Mouse (Mus musculus) urinary bladder, postnatal 14 days (tissue): ENCODE measurements at regions not wholly inside any gene's neighbourhood (a gene's known extent, or its start where the extent isn't known, plus 50 kb on each side); places are given as distances from the start of the nearest gene placed in this dataset.
A peak's percentile ranks its signal among the peaks of the same experiment; 100 is the strongest.

Experiments used
- DNase-seq: peaks from one replicate; pipeline ENCODE4 v3.0.0; 2021; ENCODE audit warnings: low spot score

DNA sequence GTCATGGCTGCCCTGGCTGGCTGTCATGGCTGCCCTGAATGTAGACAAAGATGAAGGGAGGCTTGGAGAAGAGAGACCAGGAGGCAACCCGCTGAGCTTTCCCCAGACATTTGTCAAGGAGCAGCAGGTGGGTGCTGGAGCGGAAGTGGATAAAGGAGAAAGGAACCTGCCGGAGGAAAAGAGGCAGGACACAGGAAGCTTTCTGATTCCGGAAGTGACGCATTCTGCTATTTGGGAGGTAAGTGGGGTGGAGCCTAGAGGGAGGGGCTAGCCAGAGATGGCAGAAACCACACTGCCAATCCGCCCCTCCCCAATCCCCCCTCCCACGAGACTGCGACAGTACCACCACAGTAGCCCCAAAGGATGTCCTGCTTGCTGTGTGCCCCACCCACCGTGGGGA, 80.1 kb downstream of the Gm572 start:
- DNase-seq: no peak

DNA sequence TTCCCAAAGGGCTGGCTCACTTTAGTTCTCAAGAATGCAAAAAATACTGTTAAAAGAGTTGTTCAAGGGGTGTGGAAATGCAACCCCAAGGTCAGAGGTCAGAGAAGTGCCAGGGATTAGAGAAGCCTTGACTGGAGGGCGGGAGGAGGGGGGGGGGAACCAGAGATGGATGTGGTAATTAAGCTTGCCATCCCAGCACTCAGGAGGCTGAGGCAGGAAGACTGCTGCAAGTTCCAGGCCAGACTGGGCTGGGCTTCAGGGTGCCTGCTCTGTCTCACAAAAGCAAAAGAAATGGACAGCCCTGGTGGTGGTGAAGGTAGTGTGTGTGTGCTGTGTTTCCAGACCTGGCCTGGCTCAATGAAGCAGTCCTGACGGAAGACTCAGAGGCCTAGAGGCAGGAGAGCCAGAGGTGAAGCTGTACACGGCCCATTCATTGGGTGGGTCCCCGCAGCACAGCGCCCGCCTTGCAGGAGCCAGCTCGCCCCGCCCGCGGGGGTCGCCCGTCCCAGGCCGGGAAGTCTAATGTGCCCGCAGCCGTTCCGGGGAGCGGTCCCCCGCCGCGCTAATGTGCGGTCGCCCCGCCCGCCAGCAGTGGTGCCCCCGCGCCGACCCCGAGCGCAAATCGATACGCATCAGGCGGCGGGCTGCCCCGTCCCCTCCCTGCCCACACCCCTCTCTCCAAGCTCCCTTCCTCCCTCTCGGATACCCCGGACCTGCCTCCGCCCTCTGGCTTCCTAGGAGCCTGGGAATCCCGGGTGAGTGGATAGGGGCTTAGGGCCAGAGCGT, 80.1 kb upstream of the Casz1 start:
- DNase-seq: no peak

- DNase-seq: no peak
These were observed 75.4 kb upstream of the Casz1 start for GRCm38 (mm10) chr4:148728800-148729199.

GRCm38 (mm10) chr4:148731586-148731985, 72.6 kb upstream of the Casz1 start:
- DNase-seq: no peak

DNA sequence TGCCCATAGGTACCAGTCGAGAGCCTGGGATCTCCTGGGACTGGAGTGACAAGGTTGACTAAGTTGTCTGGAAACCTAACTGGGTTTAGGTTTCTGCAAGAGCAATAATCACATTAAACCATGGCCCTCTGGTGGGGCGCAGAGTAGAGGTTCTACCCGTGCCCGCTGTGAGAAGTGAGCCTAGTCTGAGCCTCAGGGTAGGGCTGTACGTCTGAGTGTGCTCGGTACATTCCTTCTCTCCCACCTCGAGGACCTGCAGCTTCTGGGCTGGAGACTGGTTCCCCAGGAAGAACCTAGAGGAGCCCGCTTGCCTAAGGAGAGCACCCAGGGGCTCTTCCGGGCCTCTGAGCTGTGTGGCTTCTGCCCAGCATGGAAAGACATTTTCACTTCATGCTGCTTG, 70.2 kb upstream of the Casz1 start:
- DNase-seq: no peak

DNA sequence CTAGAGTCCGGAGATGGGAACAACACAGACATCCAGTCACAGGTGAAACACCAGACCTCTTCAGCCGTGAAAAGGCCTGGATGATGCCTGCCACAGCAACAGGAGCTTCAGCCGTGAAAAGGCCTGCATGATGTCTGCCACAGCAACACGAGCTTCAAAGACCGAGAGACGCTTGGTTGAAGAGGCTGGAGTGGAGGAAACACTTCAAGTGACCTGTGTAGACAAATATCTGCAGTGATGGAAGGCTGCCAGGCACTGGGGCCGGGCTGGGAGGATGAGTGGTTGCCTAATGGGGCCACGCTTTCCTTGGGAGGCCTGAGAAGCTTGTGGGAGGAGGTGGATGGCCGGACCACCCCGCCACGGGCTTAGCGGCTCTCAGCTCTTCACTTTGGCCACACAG, 69.7 kb upstream of the Casz1 start:
- DNase-seq: no peak

DNA sequence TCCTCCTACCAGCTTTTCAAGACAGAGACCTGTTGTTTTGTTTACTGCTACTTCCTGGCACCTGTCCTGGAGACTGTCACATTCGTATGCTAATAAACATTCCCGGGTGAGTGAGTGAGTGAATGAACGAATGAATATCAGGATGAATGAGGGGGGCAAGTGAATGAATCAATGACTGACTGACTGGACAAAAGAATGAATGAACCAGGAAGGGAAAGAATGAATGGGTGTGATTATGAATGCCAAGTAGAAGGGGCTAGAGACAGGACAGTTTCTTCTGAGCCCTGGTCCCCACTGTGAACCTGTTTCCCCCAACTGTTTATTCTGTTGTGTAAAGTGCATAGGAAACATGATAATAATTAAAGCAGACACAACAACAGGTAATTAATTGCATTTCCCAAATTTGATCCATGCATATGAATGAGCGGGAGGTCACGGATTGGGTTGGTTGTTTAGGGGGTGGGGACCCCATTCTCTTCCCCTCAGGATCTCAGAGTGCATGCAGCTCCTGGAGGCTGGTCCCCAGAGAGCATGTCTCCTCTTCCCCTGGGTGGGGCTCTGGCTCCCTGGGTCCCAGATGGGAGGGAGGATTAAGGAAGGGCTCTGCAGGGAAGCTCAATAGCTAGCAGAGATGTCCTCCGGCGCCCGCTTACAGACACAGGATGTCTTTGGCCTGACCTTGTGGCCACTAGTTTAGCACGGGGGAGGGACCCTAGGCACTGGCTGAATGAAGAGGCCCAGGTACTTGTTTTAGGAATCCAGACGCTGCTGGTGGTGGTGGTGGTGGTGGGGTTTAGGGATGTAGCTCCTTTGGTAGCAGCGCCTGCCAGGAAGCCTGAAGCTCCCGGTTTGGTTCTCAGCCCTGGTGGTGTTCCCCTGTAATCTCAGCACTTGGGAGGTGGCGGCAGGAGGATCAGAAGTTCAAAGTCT, 65.4 kb upstream of the Casz1 start:
- no peak for DNase-seq

GRCm38 (mm10) chr4:148742549-148743413, 61.4 kb upstream of the Casz1 start:
- peak; percentile 70 for DNase-seq

DNA sequence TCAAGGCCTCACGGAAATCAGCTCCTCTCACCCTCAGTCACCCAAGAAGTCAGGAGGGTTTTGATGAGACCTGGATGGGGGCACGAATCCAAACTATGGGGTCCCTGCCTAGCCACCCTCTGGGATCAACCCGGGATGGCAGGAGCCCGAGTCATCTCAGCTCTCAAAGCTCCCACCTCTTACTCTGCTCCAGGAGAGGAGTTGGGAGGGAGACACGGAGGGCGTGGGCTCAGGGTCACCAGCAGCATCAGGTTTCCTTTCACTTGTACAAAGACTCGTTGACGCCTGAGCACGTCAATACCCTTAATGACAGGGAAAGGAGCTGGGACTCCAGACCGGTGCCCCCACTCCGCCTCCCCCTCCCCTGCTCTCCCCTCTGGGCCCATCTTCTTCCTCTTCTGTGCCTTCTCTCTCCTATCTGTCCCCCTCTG, 60.8 kb upstream of the Casz1 start:
- DNase-seq: no peak

DNA sequence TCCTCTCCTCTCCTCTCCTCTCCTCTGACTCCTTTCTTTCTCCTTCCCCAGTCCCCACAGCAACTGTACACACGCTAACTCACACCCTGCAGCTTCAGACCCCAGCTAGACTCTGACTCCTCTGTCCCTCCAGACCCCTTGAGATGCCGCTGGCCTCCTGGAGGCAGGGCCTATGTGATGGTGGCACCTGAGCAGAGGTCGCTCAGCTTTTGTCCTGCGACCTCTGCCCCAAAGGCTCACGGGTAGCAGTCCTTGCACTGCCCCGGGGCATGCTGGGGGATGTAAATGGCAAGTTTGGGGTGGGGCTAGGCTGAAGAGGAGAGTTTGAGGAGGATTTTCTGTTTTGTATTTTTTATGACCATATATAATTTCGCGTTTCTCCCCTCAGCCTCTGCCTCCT, 60.2 kb upstream of the Casz1 start:
- DNase-seq: no peak

- DNase-seq: no peak
These were observed 57.5 kb upstream of the Casz1 start for GRCm38 (mm10) chr4:148746460-148747314.

DNA sequence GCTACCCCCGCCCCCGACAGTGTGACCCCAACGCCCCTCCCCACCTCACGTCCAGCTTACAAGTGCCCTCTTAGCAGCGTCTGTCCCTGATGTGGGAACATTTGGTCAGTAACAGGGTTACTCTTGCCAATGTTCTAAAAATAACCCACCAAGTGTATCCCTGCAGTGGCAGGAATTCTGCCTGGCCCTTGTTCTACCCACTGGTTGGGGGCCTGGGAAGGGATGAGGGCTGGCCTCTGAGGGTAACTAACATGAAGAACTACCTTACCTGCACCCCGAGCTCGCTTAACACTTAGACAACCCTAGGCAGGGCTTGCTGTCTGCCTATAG, 56.9 kb upstream of the Casz1 start:
- DNase-seq: no peak

- DNase-seq: no peak
These were observed 54.2 kb upstream of the Casz1 start for GRCm38 (mm10) chr4:148750030-148750429.

DNA sequence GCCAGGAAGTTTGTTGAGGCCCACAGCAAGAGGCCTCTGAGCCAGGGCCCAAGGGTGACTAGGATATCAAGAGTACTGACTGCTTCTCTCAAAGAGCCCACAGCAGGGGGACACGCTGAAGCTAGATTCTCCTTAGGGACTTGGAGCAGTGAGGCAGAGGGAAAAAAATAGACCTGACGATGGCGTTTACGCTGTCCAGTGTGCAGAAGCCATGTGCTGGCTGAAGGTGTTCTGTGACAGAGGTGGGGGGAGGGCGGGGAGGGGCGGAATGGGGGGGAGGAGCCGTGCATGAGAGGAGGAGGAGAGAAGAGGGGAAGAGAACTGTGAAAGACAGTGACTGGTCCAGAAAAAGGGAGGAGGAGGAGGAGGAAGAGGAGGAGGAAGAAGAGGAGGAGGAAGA, 52.6 kb upstream of the Casz1 start:
- no peak for DNase-seq

DNA sequence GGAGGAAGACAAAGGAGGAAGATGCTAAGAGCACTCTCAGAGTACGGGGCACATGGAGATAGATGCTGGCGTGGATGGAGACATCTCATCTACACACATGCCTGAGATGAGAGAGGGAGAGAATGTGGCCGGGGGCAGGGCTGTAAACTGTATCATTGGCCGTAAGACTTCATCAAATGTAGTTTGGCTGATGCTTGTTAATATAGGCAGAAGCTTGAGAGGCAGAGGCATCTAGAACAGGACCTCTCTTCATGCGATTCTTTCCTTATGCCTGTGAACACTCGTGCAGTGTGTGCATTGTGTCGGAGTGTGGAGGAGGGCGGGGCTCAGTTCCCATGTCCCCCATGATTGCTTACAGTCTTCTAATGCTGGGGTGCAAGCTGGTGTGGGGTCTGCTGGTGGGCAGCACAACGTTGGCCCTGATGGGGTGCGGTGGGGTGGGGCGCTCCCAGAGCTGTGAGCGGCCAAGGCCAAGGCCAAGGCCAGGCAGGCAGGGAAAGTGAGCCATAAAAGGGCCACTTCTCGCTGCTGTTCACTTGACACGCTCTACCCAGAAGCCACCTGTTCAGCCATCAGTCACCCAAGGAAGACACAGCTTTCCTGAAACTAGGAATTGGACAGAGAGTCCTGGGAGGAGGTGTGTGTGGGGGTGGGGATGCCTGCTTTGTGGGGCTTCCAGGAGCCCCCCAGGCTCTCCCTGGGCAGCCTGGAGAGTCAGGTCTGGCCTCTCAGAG, 51.7 kb upstream of the Casz1 start:
- DNase-seq: no peak

DNA sequence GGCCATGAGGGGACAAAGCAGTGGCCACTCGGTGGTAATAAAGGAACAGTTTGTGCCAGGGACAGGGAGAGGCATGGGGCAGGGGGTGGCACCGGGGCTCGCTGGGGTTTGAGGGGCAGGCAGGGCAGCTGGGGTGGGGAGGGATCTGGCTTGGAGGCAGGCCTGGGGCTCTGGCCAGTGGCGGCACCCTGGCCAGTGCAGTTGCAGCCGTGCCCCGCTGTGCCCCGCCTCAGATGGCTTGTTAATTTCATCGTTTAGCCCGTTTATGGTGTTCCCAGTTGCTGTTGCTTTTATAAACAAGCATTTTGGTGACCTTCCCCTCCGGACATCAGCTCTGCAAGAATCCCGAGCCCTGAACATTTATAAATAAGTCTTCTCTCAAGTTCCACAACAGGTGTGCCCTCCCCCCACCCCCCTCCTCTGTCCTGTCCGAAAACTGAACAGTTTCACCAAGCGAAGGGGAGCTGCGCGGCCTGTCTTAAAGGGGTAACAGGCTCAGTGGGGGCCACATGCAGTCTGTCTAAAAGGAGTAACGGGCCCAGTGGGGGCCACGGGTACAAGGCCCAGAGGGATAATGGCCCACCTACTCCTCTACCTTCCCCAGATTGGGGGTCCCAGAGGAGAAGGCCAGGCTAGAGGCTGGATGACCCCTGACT, 51.0 kb upstream of the Casz1 start:
- no peak for DNase-seq

DNA sequence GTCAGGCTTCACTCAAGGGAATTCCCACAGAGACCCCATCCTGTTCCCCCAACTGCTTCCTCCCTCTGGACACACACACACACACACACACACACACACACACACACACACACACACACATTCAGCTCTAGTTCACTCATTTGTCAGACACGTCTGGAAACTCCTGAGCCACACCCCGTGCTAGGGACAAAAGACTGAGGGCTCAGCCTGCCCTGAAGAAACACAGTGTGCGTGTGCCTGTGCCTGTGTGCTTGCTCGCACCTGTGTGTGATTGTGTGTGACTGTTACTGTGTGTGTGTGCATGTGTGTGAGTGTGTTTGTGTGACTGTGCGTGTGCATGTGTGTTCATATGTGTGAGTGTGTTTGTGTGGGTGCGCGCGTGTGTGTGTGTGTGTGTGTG, 50.4 kb upstream of the Casz1 start:
- no peak for DNase-seq
